Mouse (Mus musculus): ENCODE measurements around the gene Gm8232. TPM values are rescaled to one million over a fixed set of nuclear protein-coding genes. Genes with fewer than 3 reads are reported as not detected.
"Not testable (repeated sequence)": the region's sequence is repeated elsewhere in the genome, so short reads cannot be mapped to it uniquely, and the experiment has no call there.

The Gm8232 gene
- polyA plus RNA-seq (2015; fragmentation: Nextera tagmentation; extraction: Ambion mirVana) = not detected in 2 replicates

- H3K27me3 ChIP-seq; H3K9me3 ChIP-seq; H3K4me2 ChIP-seq; H3K9ac ChIP-seq; H3K36me3 ChIP-seq; H3K4me3 ChIP-seq; H3K4me1 ChIP-seq; H3K27ac ChIP-seq; ATAC-seq (ENCODE audit: insufficient number of reproducible peaks, insufficient read depth, low FRiP score, low TSS enrichment, low read depth): not testable (repeated sequence)
- WGBS = 92% methylated on average over 3 of the region's 3 CpGs
Observed at GRCm38 (mm10) chr14:44433335-44433734, at the start of gene Gm8232. Gm8232 (plus strand) TSS chr14:44433635.

- H3K9ac ChIP-seq; H3K27me3 ChIP-seq; H3K27ac ChIP-seq; H3K4me3 ChIP-seq; H3K9me3 ChIP-seq; H3K4me1 ChIP-seq; ATAC-seq (ENCODE audit: insufficient number of reproducible peaks, insufficient read depth, low FRiP score, low TSS enrichment, low read depth); H3K4me2 ChIP-seq; H3K36me3 ChIP-seq: not testable (repeated sequence)
- WGBS = 77% methylated on average over 4 of the region's 4 CpGs
Observed at GRCm38 (mm10) chr14:44384233-44384632, 49.2 kb upstream of the Gm8232 start.

- not testable (repeated sequence) for H3K27ac ChIP-seq; H3K36me3 ChIP-seq; ATAC-seq (ENCODE audit: insufficient number of reproducible peaks, insufficient read depth, low FRiP score, low TSS enrichment, low read depth); H3K4me2 ChIP-seq; H3K9ac ChIP-seq; H3K4me3 ChIP-seq; H3K27me3 ChIP-seq; H3K4me1 ChIP-seq; H3K9me3 ChIP-seq
- no CpG with 5 or more reads among the region's 2 CpGs for WGBS
Observed at GRCm38 (mm10) chr14:44410588-44410987, 22.8 kb upstream of the Gm8232 start, which contains the start of gene Gm3371. Gm3371 (minus strand) TSS chr14:44410688.

Other genes with a start within 250 kb of the Gm8232 start
- not detected in 2 replicates for gene Gm8212, start 236.0 kb upstream of the Gm8232 start, polyA plus RNA-seq (2015; fragmentation: Nextera tagmentation; extraction: Ambion mirVana)
- gene 4930503E14Rik, start 220.4 kb upstream of the Gm8232 start, polyA plus RNA-seq (2015; fragmentation: Nextera tagmentation; extraction: Ambion mirVana) = not detected in 2 replicates
- not detected in 2 replicates for gene Gm8220, start 148.1 kb upstream of the Gm8232 start, polyA plus RNA-seq (2015; fragmentation: Nextera tagmentation; extraction: Ambion mirVana)
- not detected in 2 replicates for gene Gm5930, start 95.1 kb upstream of the Gm8232 start, polyA plus RNA-seq (2015; fragmentation: Nextera tagmentation; extraction: Ambion mirVana)
- not detected in 2 replicates for gene Gm8229, start 68.3 kb upstream of the Gm8232 start, polyA plus RNA-seq (2015; fragmentation: Nextera tagmentation; extraction: Ambion mirVana)
- gene Gm3371, start 22.9 kb upstream of the Gm8232 start, polyA plus RNA-seq (2015; fragmentation: Nextera tagmentation; extraction: Ambion mirVana) = not detected in 2 replicates
- not detected in 2 replicates for gene BC061237, start 58.8 kb downstream of the Gm8232 start, polyA plus RNA-seq (2015; fragmentation: Nextera tagmentation; extraction: Ambion mirVana)
- gene Gm17093, start 84.6 kb downstream of the Gm8232 start, polyA plus RNA-seq (2015; fragmentation: Nextera tagmentation; extraction: Ambion mirVana) = not detected in 2 replicates
- not detected in 2 replicates for gene Gm8247, start 149.5 kb downstream of the Gm8232 start, polyA plus RNA-seq (2015; fragmentation: Nextera tagmentation; extraction: Ambion mirVana)
- not detected in 2 replicates for gene Gm5624, start 194.3 kb downstream of the Gm8232 start, polyA plus RNA-seq (2015; fragmentation: Nextera tagmentation; extraction: Ambion mirVana)